8 mouse cellular contexts compared by ENCODE assay signal in genomic region chr11:85352539-85353380, GRCm38 (mm10). TPM values are rescaled to one million over a fixed set of nuclear protein-coding genes. Genes with fewer than 3 reads are reported as not detected.
DNase-seq lines count a peak whose midpoint lies in the region; ATAC-seq and TF ChIP-seq lines count a peak whose summit lies in the region.

Gene Bcas3 (plus strand): TSS chr11:85353167.

- peak within 1 kb of the TSS; percentile 83 for H3K9ac ChIP-seq in MEL (ENCODE audit: control insufficient read depth, low read depth, low read length, poor library complexity, severe bottlenecking)
- H3K9ac ChIP-seq in forebrain, postnatal 0 days = peak within 1 kb of the TSS; percentile 74
- peak within 1 kb of the TSS; percentile 82 for H3K9ac ChIP-seq in lung, embryonic 15.5 days

- peak; percentile 100 for DNase-seq in MEL (ENCODE audit: low read depth, low spot score)
- DNase-seq in cerebellum, adult 2 months = peak; percentile 99 to 100
- DNase-seq in forebrain, postnatal 0 days = peak; percentile 99
- DNase-seq in heart, postnatal 4 days = peak; percentile 99
- DNase-seq in layer of hippocampus, adult 8-10 months (ENCODE audit: low spot score in 2 of 2) = peak; percentile 99
- DNase-seq in ovary, adult 18-20 months (ENCODE audit: low spot score) = peak; percentile 99
- peak; percentile 98 for DNase-seq in thymus, postnatal 0 days (ENCODE audit: low spot score)

- TF ChIP-seq CTCF in MEL (IDR thresholded peaks at IDR 0.05 in 2 of 3, conservative IDR thresholded peaks at IDR 0.05 in 1 of 3; ENCODE audit: control insufficient read depth in 1 of 3, insufficient read depth in 1 of 3, low read depth in 2 of 3, low read length in 3 of 3, poor library complexity in 1 of 3, severe bottlenecking in 1 of 3) = no peak
- TF ChIP-seq CTCF in cerebellum, adult 2 months (IDR thresholded peaks at IDR 0.05; ENCODE audit: borderline replicate concordance, insufficient read depth, low read depth, low read length) = no peak
- no peak for TF ChIP-seq CTCF in forebrain, postnatal 0 days (IDR thresholded peaks at IDR 0.05; ENCODE audit: low read depth)

- ATAC-seq in forebrain, postnatal 0 days = peak; percentile 99
- ATAC-seq in lung, embryonic 15.5 days (ENCODE audit: borderline replicate concordance, extremely low read depth, low FRiP score, low TSS enrichment) = peak; percentile 99

- no peaks in the 10 kb centered on the region for H3K27me3 ChIP-seq in MEL (ENCODE audit: control insufficient read depth in 1 of 2, insufficient read depth in 2 of 2, low read length in 2 of 2)
- no peaks in the 10 kb centered on the region for H3K27me3 ChIP-seq in cerebellum, adult 2 months (ENCODE audit: control insufficient read depth, insufficient read depth, low read length)
- no peaks in the 10 kb centered on the region for H3K27me3 ChIP-seq in forebrain, postnatal 0 days (ENCODE audit: insufficient read depth, low read length)
- no peaks in the 10 kb centered on the region for H3K27me3 ChIP-seq in lung, embryonic 15.5 days

- H3K4me3 ChIP-seq in MEL (ENCODE audit: control insufficient read depth in 1 of 2, insufficient read depth in 1 of 2, low read depth in 2 of 2, low read length in 2 of 2) = peak within 1 kb of the TSS; percentile 86 to 93
- peak within 1 kb of the TSS; percentile 99 for H3K4me3 ChIP-seq in cerebellum, adult 2 months (replicated peaks; ENCODE audit: insufficient read depth, low read depth, low read length)
- peak within 1 kb of the TSS; percentile 82 for H3K4me3 ChIP-seq in forebrain, postnatal 0 days (ENCODE audit: low read depth, low read length)
- H3K4me3 ChIP-seq in lung, embryonic 15.5 days = peak within 1 kb of the TSS; percentile 83

- H3K9me3 ChIP-seq in MEL (replicated peaks; ENCODE audit: insufficient read depth, low read length) = no peaks in the 10 kb centered on the region
- H3K9me3 ChIP-seq in forebrain, postnatal 0 days (ENCODE audit: low read length) = no peaks in the 10 kb centered on the region
- no peaks in the 10 kb centered on the region for H3K9me3 ChIP-seq in lung, embryonic 15.5 days

- peak; percentile 81 to 94 for TF ChIP-seq POLR2A in MEL (IDR thresholded peaks at IDR 0.05; ENCODE audit: control insufficient read depth in 1 of 2, insufficient read depth in 1 of 2, low read depth in 1 of 2, low read length in 2 of 2, poor library complexity in 1 of 2)
- TF ChIP-seq POLR2A in cerebellum, adult 2 months (IDR thresholded peaks at IDR 0.05; ENCODE audit: borderline replicate concordance, insufficient read depth, low read length) = peak; percentile 88

- H3K4me1 ChIP-seq in MEL (ENCODE audit: control insufficient read depth in 1 of 2, insufficient read depth in 2 of 2, low read length in 2 of 2) = no peaks in the 10 kb centered on the region
- H3K4me1 ChIP-seq in cerebellum, adult 2 months (ENCODE audit: control insufficient read depth, insufficient read depth, low read length) = no peaks in the 10 kb centered on the region
- H3K4me1 ChIP-seq in forebrain, postnatal 0 days (ENCODE audit: insufficient read depth) = no peaks in the 10 kb centered on the region
- peaks cover 9% of the 10 kb centered on the region for H3K4me1 ChIP-seq in lung, embryonic 15.5 days

- peaks cover 0 to 13% of the 10 kb centered on the region in 2 experiments; a peak in 2 of 4 replicates for H3K36me3 ChIP-seq in MEL (ENCODE audit: control insufficient read depth in 1 of 2, insufficient read depth in 2 of 2, low read length in 2 of 2)
- 0 out of 2 replicates have a peak, but pooled peaks cover 2% of the 10 kb centered on the region for H3K36me3 ChIP-seq in forebrain, postnatal 0 days (ENCODE audit: insufficient read depth)
- no peaks in the 10 kb centered on the region for H3K36me3 ChIP-seq in lung, embryonic 15.5 days

- TF ChIP-seq EP300 in MEL (IDR thresholded peaks at IDR 0.05; ENCODE audit: low read depth in 1 of 2, low read length in 2 of 2) = no peak

- peak within 1 kb of the TSS; percentile 89 for H3K4me2 ChIP-seq in forebrain, postnatal 0 days (ENCODE audit: low read depth)
- peak within 1 kb of the TSS; percentile 88 for H3K4me2 ChIP-seq in lung, embryonic 15.5 days

- WGBS in cerebellum, adult 2 months = under 1% methylated on average over 47 of the region's 47 CpGs
- WGBS in forebrain, postnatal 0 days = under 1% methylated on average over 47 of the region's 47 CpGs
- WGBS in lung, embryonic 15.5 days = under 1% methylated on average over 47 of the region's 47 CpGs

- peaks cover 2% of the 10 kb centered on the region; the same call in 1 of the 2 replicates for H3K79me2 ChIP-seq in MEL (ENCODE audit: control insufficient read depth, insufficient read depth, low read length, poor library complexity)

- H3K27ac ChIP-seq in MEL (ENCODE audit: control insufficient read depth, low read depth, low read length) = peak within 1 kb of the TSS; percentile 26; the same call in 1 of the 2 replicates
- H3K27ac ChIP-seq in cerebellum, adult 2 months (ENCODE audit: insufficient read depth, low read length) = peak within 1 kb of the TSS; percentile 40
- H3K27ac ChIP-seq in forebrain, postnatal 0 days (ENCODE audit: low read depth, low read length) = 0 out of 2 replicates have a peak within 1 kb of the TSS, but pooled peaks have one; percentile 10
- peak within 1 kb of the TSS; percentile 39; the same call in 1 of the 2 replicates for H3K27ac ChIP-seq in lung, embryonic 15.5 days

- no peak for TF ChIP-seq RAD21 in MEL (IDR thresholded peaks at IDR 0.05; ENCODE audit: low read depth, low read length)

TF ChIP-seq in MEL, 35 proteins besides CTCF, POLR2A, EP300 and RAD21:
- TF ChIP-seq SIN3A (IDR thresholded peaks at IDR 0.05; ENCODE audit: low read length) (peak; percentile 100), NELFE (IDR thresholded peaks at IDR 0.05; ENCODE audit: low read depth, low read length) (peak; percentile 79), ELF1 (IDR thresholded peaks at IDR 0.05; ENCODE audit: low read depth, low read length) (peak; percentile 88), GATA1 (IDR thresholded peaks at IDR 0.05; ENCODE audit: low read depth, low read length) (peak; percentile 36), E2F4 (IDR thresholded peaks at IDR 0.05; ENCODE audit: borderline replicate concordance, low read depth, low read length) (no peak), TCF12 (IDR thresholded peaks at IDR 0.05; ENCODE audit: low read depth, low read length) (peak; percentile 55), CHD2 (IDR thresholded peaks at IDR 0.05; ENCODE audit: low read length) (peak; percentile 92), SMC3 (IDR thresholded peaks at IDR 0.05; ENCODE audit: low read depth, low read length) (no peak), HCFC1 (IDR thresholded peaks at IDR 0.05; ENCODE audit: low read depth, low read length) (peak; percentile 84), USF2 (IDR thresholded peaks at IDR 0.05; ENCODE audit: borderline replicate concordance in 1 of 2, insufficient read depth in 1 of 2, low read depth in 1 of 2, low read length in 2 of 2) (no peak), MYC (IDR thresholded peaks at IDR 0.05; ENCODE audit: low read depth, low read length) (peak; percentile 85), POLR2AphosphoS2 (IDR thresholded peaks at IDR 0.05; ENCODE audit: low read length) (no peak), MEF2A (IDR thresholded peaks at IDR 0.05; ENCODE audit: extremely low read depth, insufficient replicate concordance, low read depth, low read length, poor library complexity, severe bottlenecking) (no peak), ZMIZ1 (IDR thresholded peaks at IDR 0.05; ENCODE audit: low read depth, low read length) (peak; percentile 92), TBP (IDR thresholded peaks at IDR 0.05; ENCODE audit: low read depth, low read length) (peak; percentile 45; the same call in 1 of the 2 replicates), NRF1 (IDR thresholded peaks at IDR 0.05; ENCODE audit: insufficient read depth, low read depth, low read length, poor library complexity, severe bottlenecking) (peak; percentile 38; the same call in 1 of the 2 replicates), ETS1 (IDR thresholded peaks at IDR 0.05; ENCODE audit: low read depth, low read length) (0 out of 2 replicates have a peak, but pooled peaks have one; percentile 39), MAFK (IDR thresholded peaks at IDR 0.05; ENCODE audit: borderline replicate concordance, low read depth, low read length) (no peak), USF1 (IDR thresholded peaks at IDR 0.05; ENCODE audit: low read depth, low read length) (peak; percentile 88), KAT2A (conservative IDR thresholded peaks at IDR 0.05; ENCODE audit: low read depth, low read length) (peak; percentile 11; the same call in 1 of the 2 replicates), MAZ (IDR thresholded peaks at IDR 0.05; ENCODE audit: low read depth, low read length) (peak; percentile 72), MXI1 (IDR thresholded peaks at IDR 0.05; ENCODE audit: low read depth, low read length) (peak; percentile 98), MAX (IDR thresholded peaks at IDR 0.05; ENCODE audit: low read length) (peak; percentile 100)
TF ChIP-seq in MEL: peak in this region for 17.

RNA-seq across cellular contexts. Expression of gene Bcas3, which starts in this region (rescaled TPM):
- total RNA-seq in MEL (2012; rRNA removed) = 5.9 and 8.6 TPM in 2 replicates
- polyA plus RNA-seq in MEL (2012; ENCODE audit: insufficient read depth in 1 of 2, insufficient read length in 2 of 2, low read depth in 1 of 2, low replicate concordance in 2 of 2, missing spikeins in 1 of 2) = 10 to 100 TPM in 1 of 2 experiments, not detected in 1; 14.7 TPM
- 42.8 and 44.4 TPM in 2 replicates for polyA plus RNA-seq in cerebellum, adult 2 months (2012; rRNA removed)
- 29.3 and 33.1 TPM in 2 replicates for total RNA-seq in forebrain, postnatal 0 days (2014; rRNA removed)
- 30.3 and 31.6 TPM in 2 replicates for polyA plus RNA-seq in forebrain, postnatal 0 days (2015; fragmentation: Nextera tagmentation; extraction: Ambion mirVana)
- total RNA-seq in heart, postnatal 4 days (2021) = 10 to 100 TPM; 24.4 to 24.7 TPM
- total RNA-seq in layer of hippocampus, adult 8-10 months (2022) = 10 to 100 TPM; 60.1 to 74.8 (median 66.2) TPM
- polyA plus RNA-seq in lung, embryonic 15.5 days (2015; fragmentation: Nextera tagmentation; extraction: Ambion mirVana) = 30.8 and 32.5 TPM in 2 replicates
- 22.6 and 23.8 TPM in 2 replicates for polyA plus RNA-seq in thymus, postnatal 0 days (2015; fragmentation: Nextera tagmentation; extraction: Ambion mirVana)

Comparison
In these comparisons a context has a peak if more than half of its experiments do, and no peak if none do; other contexts are left out.
1. Peak in every context shown above with its lines: DNase-seq, ATAC-seq, H3K4me3 ChIP-seq and H3K27ac ChIP-seq.